Mouse (Mus musculus) frontal cortex, adult (tissue): Measurements from ENCODE around the gene Trim31.

ENCODE experiments used
- ATAC-seq: cut with Nextera tagmentation; 2 replicates; pipeline ENCODE4 v1.9.2; 2017; ENCODE audit warnings: mild to moderate bottlenecking, moderate library complexity, mixed read lengths; ENCODE audit not compliant: low TSS enrichment

Gene Trim31

DNA sequence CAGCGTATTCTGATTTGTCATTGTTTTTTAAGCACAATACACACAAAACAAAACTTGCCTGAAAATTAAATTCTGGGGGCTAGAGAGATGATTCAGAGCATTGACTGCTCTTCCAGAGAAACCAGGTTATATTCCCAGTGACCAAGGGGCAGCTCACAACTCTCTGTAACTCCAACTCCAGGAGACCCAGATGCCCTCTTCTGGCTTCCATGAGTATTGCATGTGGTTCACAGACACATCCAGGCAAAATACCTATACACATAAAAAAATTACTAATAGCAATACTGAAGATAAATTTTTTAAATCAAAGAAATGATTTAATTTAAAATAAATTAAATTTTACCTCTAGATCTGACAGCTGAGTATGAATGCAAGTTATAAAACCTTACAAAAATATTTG, 1.3 kb upstream of the Trim31 start:
- ATAC-seq, result no peak

- ATAC-seq, result no peak
These were observed 853 bp upstream of the Trim31 start for GRCm38 (mm10) chr17:36897065-36897464.

GRCm38 (mm10) chr17:36899376-36899775, 1.5 kb downstream of the Trim31 start:
- no peak for ATAC-seq

- ATAC-seq, result peak; percentile 98
These were observed 2.1 kb downstream of the Trim31 start for GRCm38 (mm10) chr17:36900001-36900400.

DNA sequence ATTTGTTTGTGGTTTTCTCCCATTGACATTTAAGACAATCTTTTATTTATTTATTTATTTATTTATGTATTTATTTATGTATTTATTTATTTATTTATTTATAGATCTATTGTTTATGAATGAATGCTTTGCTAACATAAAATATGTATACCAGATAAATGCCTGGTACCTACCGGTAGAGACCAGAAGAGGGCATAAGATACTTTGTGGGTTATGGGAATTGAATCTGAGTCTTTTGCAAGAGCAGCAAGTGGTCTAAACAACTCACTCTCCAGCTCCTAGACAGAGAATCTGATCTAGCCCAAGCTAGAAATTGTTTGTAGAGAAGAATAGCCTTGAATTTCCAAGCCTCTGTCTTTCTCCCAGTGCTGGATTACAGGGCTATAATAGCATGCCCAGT, 2.8 kb downstream of the Trim31 start:
- ATAC-seq, result no peak

- no peak for ATAC-seq
These were observed 5.7 kb downstream of the Trim31 start for GRCm38 (mm10) chr17:36903651-36904050.

DNA sequence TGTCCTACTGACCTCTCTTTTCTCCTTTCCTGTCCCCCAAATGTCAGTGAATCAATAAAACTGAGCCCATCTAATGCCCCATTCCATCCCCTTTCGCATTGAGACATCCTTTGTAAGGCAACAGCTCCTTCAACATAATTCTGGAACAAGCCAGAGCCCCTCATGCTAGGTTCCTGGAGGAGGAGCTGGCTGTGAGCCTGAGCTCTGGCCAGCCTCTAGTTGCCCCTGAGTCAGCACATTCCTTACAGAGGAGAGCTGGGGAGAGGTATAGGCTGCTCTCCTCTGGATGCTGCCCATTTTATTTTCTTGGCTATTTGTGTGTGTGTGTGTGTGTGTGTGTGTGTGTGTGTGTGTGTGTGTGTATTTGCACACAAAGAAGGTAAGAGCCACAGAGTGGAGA, 10.3 kb downstream of the Trim31 start:
- ATAC-seq, result no peak

DNA sequence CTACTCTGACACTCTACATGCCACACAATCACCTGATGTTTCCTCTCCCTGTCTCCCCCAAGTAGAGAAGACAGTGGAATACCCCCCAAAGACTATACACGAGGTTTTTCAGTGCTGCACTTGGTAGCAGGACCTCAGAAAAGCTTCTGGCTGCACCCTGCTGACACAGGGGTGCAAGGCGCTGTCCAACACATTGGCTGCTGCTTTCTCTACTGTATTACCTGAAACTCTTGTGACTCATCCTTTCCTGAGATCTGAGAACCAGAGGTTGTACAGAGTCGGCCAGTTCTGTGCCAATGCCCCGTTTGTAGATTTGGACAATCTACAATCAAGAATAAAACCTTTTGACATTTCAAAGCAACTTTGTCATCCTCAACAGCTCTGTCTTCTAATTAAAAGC, 11.9 kb downstream of the Trim31 start:
- ATAC-seq, result no peak

GRCm38 (mm10) chr17:36912031-36912430, 14.1 kb downstream of the Trim31 start:
- no peak for ATAC-seq

DNA sequence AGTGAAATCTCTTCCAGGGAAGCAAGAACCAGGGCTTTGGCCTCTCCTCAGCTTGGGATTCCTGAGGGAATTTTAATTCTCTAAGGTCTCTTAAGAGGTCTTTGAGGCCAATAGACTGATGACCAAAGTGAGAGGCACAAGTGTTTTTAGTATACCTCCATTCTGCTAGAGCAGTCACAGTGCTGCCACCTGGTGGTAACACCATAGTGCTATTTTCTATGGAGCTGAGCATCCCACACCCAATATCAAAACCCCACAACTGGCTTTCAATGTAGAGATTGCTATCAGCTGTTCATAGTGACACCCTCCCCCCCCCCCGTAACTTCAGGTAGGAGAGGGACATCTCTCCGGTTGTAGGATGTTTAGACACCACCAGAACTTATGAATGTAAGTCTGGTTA, 16.2 kb downstream of the Trim31 start:
- peak; percentile 81 for ATAC-seq

GRCm38 (mm10) chr17:36915076-36915475, 17.2 kb downstream of the Trim31 start:
- peak; percentile 62; the same call in 1 of the 2 replicates for ATAC-seq

DNA sequence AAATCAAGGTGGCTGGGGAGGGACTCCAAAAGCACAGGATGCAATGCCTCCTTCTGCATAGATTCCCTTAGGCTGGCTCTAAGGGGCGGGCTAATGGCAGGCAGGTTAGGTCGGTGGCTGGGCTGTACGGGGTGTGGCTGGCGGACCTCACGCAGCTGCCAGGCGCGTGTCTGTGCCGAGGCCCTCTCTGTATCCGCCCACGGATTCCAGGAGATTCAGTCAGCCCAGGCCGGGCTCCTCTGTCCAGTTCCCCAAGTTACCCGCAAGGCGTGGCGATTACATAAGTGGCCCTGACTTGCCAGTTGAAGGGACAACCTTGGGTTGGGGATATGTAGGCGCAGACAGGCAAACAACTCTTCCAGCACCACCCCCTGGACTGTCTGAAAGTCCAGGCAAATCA, 22.3 kb downstream of the Trim31 start:
- ATAC-seq, result no peak

GRCm38 (mm10) chr17:36922715-36923114, 24.8 kb downstream of the Trim31 start:
- ATAC-seq, result no peak

DNA sequence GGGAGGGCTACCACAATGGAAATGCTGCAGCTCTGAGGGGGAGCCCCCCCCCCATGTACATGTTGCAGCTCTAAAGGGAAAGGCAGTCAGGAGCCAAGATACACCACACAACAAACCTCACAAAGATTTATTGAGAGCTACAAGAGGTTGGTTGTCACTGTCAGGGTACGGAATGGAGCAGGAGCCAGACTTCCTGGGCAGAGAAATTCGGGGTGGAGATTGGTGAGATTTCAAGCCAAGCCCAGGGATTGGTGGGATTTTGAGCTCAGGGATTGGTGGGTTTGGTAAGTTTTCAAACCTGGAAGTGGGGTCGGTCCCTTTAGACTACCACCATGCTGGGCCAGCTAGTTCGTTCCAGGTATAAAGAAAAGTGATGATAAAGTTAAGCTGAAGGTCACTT, 25.6 kb downstream of the Trim31 start:
- no peak for ATAC-seq

- no peak for ATAC-seq
These were observed 29.7 kb downstream of the Trim31 start for GRCm38 (mm10) chr17:36927496-36928120.

- ATAC-seq, result 0 out of 2 replicates have a peak, but pooled peaks have one; percentile 43
These were observed 31.5 kb downstream of the Trim31 start for GRCm38 (mm10) chr17:36929236-36929932.

DNA sequence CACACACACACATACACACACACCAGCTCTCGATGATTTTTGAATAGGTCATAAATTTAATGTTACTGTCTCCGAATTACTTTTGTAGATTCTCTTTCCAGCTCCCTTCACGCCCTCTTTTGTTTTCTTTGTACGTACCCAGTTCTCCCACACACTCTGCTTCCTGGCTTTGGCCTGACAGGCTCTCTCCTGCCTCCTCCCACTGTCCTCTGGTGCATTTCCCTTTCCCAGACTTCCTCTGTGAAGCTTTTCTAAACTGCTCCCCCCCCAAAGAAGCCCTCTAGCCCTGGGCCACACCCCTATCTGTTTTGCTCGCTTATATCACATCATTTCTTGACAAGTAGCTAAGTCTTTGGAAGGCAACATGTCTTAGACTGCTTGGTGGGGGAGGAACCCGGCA, 32.3 kb downstream of the Trim31 start:
- ATAC-seq, result peak; percentile 51; the same call in 1 of the 2 replicates

DNA sequence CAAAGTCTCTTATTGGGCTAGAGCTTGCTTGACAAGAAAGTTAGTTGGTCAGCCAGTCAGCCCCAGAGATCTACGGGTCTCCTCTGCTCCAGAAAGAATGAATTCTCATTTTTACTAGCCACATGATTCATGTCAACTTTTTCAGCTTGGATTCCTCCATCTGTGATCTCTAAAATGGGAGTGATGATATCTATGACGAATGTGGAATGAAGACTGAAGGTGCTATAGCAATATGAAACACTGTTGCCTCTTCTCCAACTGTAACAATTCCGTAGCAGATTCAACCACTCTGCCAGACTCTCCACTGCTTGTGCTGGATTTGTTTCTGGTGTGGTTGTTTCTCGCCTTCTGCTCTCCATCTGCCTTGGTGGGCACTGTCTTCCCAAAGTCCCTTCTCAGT, 33.2 kb downstream of the Trim31 start:
- ATAC-seq, result peak; percentile 90

DNA sequence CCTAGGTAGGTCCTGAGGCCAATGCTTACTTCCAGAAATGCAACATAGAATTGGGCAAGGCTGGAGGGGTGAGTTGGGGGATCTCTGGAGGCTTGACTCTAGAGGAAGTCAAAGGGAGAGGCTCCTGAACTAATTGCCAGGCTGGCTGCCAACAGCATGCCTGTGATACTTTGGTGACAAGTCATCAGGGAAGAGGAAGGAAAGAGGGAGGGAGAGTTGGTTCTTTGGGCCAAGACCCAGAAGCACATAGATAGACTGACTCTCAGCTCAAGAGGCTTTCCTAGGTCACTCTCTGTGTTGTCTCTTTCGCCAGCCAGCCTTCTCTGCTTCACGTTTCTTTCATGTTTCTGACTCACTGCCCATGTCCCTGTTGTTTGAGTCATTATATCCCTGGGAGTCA, 33.9 kb downstream of the Trim31 start:
- ATAC-seq, result no peak

- ATAC-seq, result no peak
These were observed 40.1 kb downstream of the Trim31 start for GRCm38 (mm10) chr17:36938056-36938455.

- peak; percentile 62 for ATAC-seq
These were observed 44.5 kb downstream of the Trim31 start for GRCm38 (mm10) chr17:36942391-36942790.

GRCm38 (mm10) chr17:36942791-36943471, 45.0 kb downstream of the Trim31 start, which contains the start of gene Rnf39:
Rnf39 (plus strand) TSS chr17:36942918.
- peak; percentile 58 for ATAC-seq

DNA sequence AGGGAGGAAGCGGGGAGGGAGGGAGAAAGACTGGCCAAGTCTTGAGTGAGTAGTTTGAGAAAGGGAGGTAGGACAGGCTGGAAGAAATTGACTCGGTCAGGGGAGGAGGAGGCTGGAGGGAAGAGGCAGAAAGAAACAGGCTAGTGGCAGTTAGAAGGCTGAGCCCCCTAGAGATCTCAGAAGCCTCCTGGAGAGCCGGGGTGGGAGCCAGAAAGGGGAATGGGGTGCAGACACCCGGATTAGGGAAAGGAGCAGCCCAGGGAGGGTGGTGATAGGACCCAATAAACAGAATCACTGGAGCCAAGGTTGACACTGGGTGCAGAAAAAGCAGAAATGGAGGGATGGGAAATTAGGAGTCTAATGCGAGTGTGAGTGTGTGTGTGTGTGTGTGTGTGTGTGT, 45.8 kb downstream of the Trim31 start:
- no peak for ATAC-seq
